Mouse (Mus musculus) embryo, embryonic 11.5 days (tissue): ENCODE data around the gene Steap4.
"Not testable (repeated sequence)": the region's sequence is repeated elsewhere in the genome, so short reads cannot be mapped to it uniquely, and the experiment has no call there.

Experiments used
- DNase-seq: peaks from one replicate; pipeline ENCODE4 v3.0.0-alpha.2; 2012; ENCODE audit warnings: low read depth, low spot score

Steap4 gene

GRCm38 (mm10) chr5:7988415-7988814, 28.2 kb downstream of the Steap4 start:
- no peak for DNase-seq

- not testable (repeated sequence) for DNase-seq
Observed at GRCm38 (mm10) chr5:7991631-7992030, 31.4 kb downstream of the Steap4 start.

- DNase-seq = no peak
Observed at GRCm38 (mm10) chr5:7993766-7994165, 33.5 kb downstream of the Steap4 start.

DNA sequence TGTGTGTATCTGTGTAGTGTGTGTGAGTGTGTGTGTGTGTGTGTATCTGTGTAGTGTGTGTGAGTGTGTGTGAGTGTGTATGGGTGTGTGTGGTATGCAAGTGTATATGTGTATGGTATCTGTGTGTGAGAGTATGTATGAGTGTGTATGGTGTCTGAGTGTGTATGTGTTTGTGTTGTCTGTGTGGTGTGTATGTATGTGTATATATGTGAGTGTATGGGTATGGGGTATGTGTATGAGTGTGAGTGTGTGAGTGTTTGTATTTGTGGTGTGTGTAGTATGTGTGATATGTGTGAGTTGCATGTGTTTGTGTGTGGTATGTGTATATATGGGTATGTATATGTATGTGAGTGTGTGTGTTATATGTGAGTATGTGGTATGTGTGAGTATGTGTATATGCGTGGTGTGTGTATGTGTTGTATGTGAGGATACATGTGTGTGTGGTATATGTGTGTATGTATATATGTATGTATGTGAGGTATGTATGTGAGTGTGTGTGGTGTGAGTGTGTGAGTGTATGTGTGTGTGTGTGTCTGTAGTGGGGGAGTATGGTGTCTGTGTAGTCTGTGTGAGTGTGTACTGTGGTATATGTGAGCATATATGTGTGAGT, 35.1 kb downstream of the Steap4 start:
- no peak for DNase-seq

DNA sequence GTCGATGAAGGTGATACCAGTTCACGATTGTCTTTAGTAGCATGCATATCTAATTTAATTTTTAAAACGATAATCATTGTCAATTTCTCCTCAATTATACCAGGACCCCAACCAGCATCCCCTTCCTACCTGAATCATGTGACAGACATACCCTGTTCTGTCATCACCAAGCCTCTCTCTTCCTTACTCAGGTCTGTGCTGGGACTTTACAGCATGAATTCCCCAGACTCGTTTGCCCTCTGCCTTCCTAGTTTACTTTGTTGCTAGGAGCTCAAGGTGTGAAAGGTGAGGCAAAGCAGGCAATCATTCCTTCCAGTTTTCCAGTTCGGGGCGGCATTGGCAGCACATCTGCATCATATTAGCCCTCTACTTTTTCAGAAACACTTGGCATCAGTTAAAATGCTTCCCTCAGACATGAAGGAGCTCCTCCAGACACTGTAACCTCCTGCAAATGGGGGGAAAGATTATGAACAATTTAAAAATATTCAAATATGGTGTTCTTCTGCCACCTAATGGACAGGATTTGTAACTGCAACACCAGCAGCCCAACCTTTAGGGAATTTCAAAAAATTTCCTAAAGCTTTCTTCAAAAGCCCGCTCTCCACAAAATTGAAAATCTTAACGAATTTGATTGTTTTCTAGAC, 36.3 kb downstream of the Steap4 start:
- DNase-seq = peak; percentile 24

- no peak for DNase-seq
Observed at GRCm38 (mm10) chr5:7997086-7997485, 36.8 kb downstream of the Steap4 start.

DNA sequence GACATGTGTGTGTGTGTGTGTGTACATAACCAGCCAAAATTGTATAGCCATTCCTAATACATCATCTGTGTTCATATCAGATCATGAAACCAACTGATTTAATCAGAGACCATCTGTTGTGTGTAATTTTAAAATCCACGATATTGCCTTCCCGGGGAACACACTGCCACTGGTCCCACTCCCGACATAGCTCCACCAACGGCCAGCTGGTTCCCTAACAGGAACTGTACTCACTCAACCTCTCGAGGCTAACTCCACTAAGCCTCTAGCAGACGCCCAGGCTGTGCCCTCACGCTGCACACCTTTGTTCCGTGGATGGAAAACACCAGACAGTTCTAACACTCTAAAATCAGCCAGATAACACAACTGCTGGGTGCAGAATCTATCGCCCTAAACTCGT, 40.2 kb downstream of the Steap4 start:
- no peak for DNase-seq

GRCm38 (mm10) chr5:8002827-8003226, 42.6 kb downstream of the Steap4 start:
- no peak for DNase-seq

DNA sequence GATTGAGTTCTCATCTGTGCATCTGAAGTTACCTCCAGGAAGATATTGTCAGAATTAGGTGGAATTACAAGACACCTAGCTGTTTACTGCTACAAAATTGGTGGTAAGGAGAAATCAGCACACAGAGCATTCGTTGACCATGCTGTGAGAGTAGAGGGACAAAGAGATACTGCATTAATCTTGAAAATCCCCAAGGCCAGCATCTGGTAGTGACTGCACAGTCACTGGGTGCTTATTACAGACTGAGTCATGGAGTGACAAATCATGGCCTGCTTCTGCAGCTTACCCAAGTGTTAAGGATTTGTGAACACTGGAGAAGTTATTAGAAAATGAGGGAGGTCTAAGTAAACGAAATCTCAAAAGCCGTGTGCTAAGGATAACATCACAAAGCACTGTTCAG, 53.0 kb downstream of the Steap4 start:
- DNase-seq = no peak
